ENCODE assay signal across 24 mouse cellular contexts in the genomic region with DNA sequence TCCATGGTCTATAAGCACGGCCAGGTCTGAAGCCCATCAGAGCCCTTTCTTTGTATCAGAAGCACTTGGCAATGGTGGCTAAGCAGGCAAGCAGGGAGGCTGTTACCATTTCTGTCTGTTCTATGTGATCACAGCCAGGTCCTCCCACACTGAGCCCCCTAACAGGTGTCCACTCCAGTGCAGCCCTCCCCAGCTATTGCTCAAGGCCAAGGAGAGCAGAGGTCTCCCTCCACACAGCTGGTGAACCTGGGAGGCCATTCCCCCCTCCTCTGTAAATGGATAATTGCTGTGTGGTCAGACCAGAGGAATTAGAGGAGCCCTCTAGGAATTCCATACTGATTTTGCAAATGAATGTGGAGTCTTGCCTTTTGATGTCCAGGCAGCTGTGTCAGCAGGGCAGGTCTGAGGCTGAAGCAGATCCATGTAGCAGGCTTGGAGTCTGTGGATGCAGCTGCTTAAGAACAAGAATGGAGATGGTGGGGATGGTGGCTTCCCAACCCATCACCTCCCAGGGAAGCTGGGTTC.
A peak's percentile ranks its signal among the peaks of the same experiment; 100 is the strongest.
DNase-seq lines count a peak whose midpoint lies in the region; ATAC-seq and TF ChIP-seq lines count a peak whose summit lies in the region.
"Had no signal": no experiment of that assay in that cellular context is flagged by ENCODE, and none has a peak within 500 bp of the region (broad histone marks: within the 10 kb centered on the region; RNA-seq: fewer than 3 reads in every experiment).

No protein-coding gene starts in this region.

- 62% methylated on average over 1 of the region's 1 CpGs for WGBS in kidney, embryonic 15.5 days
- 79% methylated on average over 1 of the region's 1 CpGs for WGBS in midbrain, embryonic 10.5 days
- 79% methylated on average over 1 of the region's 1 CpGs for WGBS in midbrain, postnatal 0 days
- WGBS in embryonic facial prominence, embryonic 11.5 days: 61% methylated on average over 1 of the region's 1 CpGs

- TF ChIP-seq CTCF in midbrain, postnatal 0 days (IDR thresholded peaks at IDR 0.05): no peak

- DNase-seq in kidney, postnatal 14 days: no peak
- no peak for DNase-seq in midbrain, embryonic 10.5 days (ENCODE audit: low spot score)
- no peak for DNase-seq in midbrain, postnatal 0 days (ENCODE audit: low spot score)
- DNase-seq in embryonic facial prominence, embryonic 11.5 days (ENCODE audit: low spot score): peak; percentile 35
- DNase-seq in gastrocnemius, postnatal 10 days: no peak
- DNase-seq: adrenal gland, adult 8-10 months; B cell, adult 2 months; cerebellum, adult 11 months; cerebellum, adult 9-10 months; cerebellum, postnatal 36 days; gastrocnemius, postnatal 25 days; kidney, adult 11 months; layer of hippocampus, adult 9-11 months; lung, embryonic 14.5 days; lung, postnatal 14 days had no signal

- no peak overlapping the region for H3K27ac ChIP-seq in kidney, embryonic 15.5 days
- H3K27ac ChIP-seq in midbrain, embryonic 10.5 days (replicated peaks): 0 out of 2 replicates have a peak overlapping the region, but pooled peaks have one; percentile 13
- no peak overlapping the region for H3K27ac ChIP-seq in midbrain, postnatal 0 days (ENCODE audit: low read depth, low read length)
- H3K27ac ChIP-seq in embryonic facial prominence, embryonic 11.5 days (replicated peaks; ENCODE audit: low read depth, low read length): peak overlapping the region; percentile 10; the same call in 1 of the 2 replicates
- H3K27ac ChIP-seq: embryonic facial prominence, embryonic 13.5 days; forebrain, embryonic 12.5 days; heart, embryonic 10.5 days; heart, embryonic 15.5 days; hindbrain, embryonic 12.5 days; liver, embryonic 15.5 days had no signal

- ATAC-seq in kidney, embryonic 15.5 days (replicated peaks; ENCODE audit: low FRiP score): peak; percentile 71
- ATAC-seq in midbrain, postnatal 0 days (ENCODE audit: low FRiP score): no peak
- 0 out of 2 replicates have a peak, but pooled peaks have one; percentile 35 for ATAC-seq in embryonic facial prominence, embryonic 11.5 days (replicated peaks; ENCODE audit: insufficient number of reproducible peaks, low FRiP score, low TSS enrichment, low read depth)
- ATAC-seq: inflammation-experienced regulatory T-cells, adult 6 months had no signal

- H3K27me3 ChIP-seq in kidney, embryonic 15.5 days: no peaks in the 10 kb centered on the region
- no peaks in the 10 kb centered on the region for H3K27me3 ChIP-seq in midbrain, embryonic 10.5 days (ENCODE audit: low read depth, poor library complexity, severe bottlenecking)
- H3K27me3 ChIP-seq in midbrain, postnatal 0 days (ENCODE audit: insufficient read depth, low read length): no peaks in the 10 kb centered on the region
- no peaks in the 10 kb centered on the region for H3K27me3 ChIP-seq in embryonic facial prominence, embryonic 11.5 days (ENCODE audit: control insufficient read depth, insufficient read depth, low read length)
- H3K27me3 ChIP-seq: embryonic facial prominence, embryonic 13.5 days; forebrain, embryonic 12.5 days; hindbrain, embryonic 12.5 days; liver, embryonic 15.5 days had no signal

- no peaks in the 10 kb centered on the region for H3K36me3 ChIP-seq in kidney, embryonic 15.5 days
- no peaks in the 10 kb centered on the region for H3K36me3 ChIP-seq in midbrain, embryonic 10.5 days
- H3K36me3 ChIP-seq in midbrain, postnatal 0 days (ENCODE audit: insufficient read depth, low read length): no peaks in the 10 kb centered on the region
- H3K36me3 ChIP-seq in embryonic facial prominence, embryonic 11.5 days (replicated peaks; ENCODE audit: control insufficient read depth, insufficient read depth, low read depth, low read length): no peaks in the 10 kb centered on the region
- H3K36me3 ChIP-seq: embryonic facial prominence, embryonic 13.5 days; forebrain, embryonic 12.5 days; heart, embryonic 10.5 days; heart, embryonic 15.5 days; hindbrain, embryonic 12.5 days; liver, embryonic 15.5 days had no signal

- no peak overlapping the region for H3K4me2 ChIP-seq in kidney, embryonic 15.5 days
- no peak overlapping the region for H3K4me2 ChIP-seq in midbrain, postnatal 0 days (ENCODE audit: low read depth, low read length, poor library complexity, severe bottlenecking)
- no peak overlapping the region for H3K4me2 ChIP-seq in embryonic facial prominence, embryonic 11.5 days (ENCODE audit: low read depth, low read length)
- H3K4me2 ChIP-seq: embryonic facial prominence, embryonic 13.5 days; forebrain, embryonic 12.5 days; heart, embryonic 15.5 days; hindbrain, embryonic 12.5 days; liver, embryonic 15.5 days; lung, embryonic 14.5 days had no signal

- no peak overlapping the region for H3K4me3 ChIP-seq in kidney, embryonic 15.5 days (replicated peaks)
- no peak overlapping the region for H3K4me3 ChIP-seq in midbrain, embryonic 10.5 days
- H3K4me3 ChIP-seq in midbrain, postnatal 0 days (ENCODE audit: low read depth, low read length): no peak overlapping the region
- H3K4me3 ChIP-seq in embryonic facial prominence, embryonic 11.5 days (ENCODE audit: low read depth, low read length): no peak overlapping the region
- H3K4me3 ChIP-seq: embryonic facial prominence, embryonic 13.5 days; erythroblast, embryonic 14.5 days; forebrain, embryonic 12.5 days; heart, embryonic 10.5 days; heart, embryonic 15.5 days; hindbrain, embryonic 12.5 days; liver, embryonic 15.5 days had no signal

- peaks cover 34% of the 10 kb centered on the region for H3K4me1 ChIP-seq in kidney, embryonic 15.5 days
- peaks cover 26% of the 10 kb centered on the region for H3K4me1 ChIP-seq in midbrain, embryonic 10.5 days
- no peaks in the 10 kb centered on the region; the same call in 1 of the 2 replicates for H3K4me1 ChIP-seq in midbrain, postnatal 0 days (ENCODE audit: insufficient read depth, low read length)
- peaks cover 9% of the 10 kb centered on the region for H3K4me1 ChIP-seq in embryonic facial prominence, embryonic 11.5 days (ENCODE audit: control insufficient read depth, insufficient read depth, low read length)
- H3K4me1 ChIP-seq: liver, embryonic 15.5 days had no signal

- H3K9me3 ChIP-seq in kidney, embryonic 15.5 days (replicated peaks): no peaks in the 10 kb centered on the region
- H3K9me3 ChIP-seq in midbrain, embryonic 10.5 days (replicated peaks): no peaks in the 10 kb centered on the region
- no peaks in the 10 kb centered on the region for H3K9me3 ChIP-seq in midbrain, postnatal 0 days (ENCODE audit: low read length)
- H3K9me3 ChIP-seq in embryonic facial prominence, embryonic 11.5 days (replicated peaks; ENCODE audit: control insufficient read depth, low read length): no peaks in the 10 kb centered on the region
- H3K9me3 ChIP-seq: embryonic facial prominence, embryonic 13.5 days; forebrain, embryonic 12.5 days; heart, embryonic 10.5 days; heart, embryonic 15.5 days; hindbrain, embryonic 12.5 days; liver, embryonic 15.5 days had no signal

- H3K9ac ChIP-seq in kidney, embryonic 15.5 days: no peak overlapping the region; the same call in 1 of the 2 replicates
- H3K9ac ChIP-seq in midbrain, postnatal 0 days (replicated peaks; ENCODE audit: low read length, poor library complexity, severe bottlenecking): no peak overlapping the region
- no peak overlapping the region for H3K9ac ChIP-seq in embryonic facial prominence, embryonic 11.5 days (replicated peaks; ENCODE audit: low read length)
- H3K9ac ChIP-seq: embryonic facial prominence, embryonic 13.5 days; forebrain, embryonic 12.5 days; heart, embryonic 15.5 days; hindbrain, embryonic 12.5 days; liver, embryonic 15.5 days; lung, embryonic 14.5 days had no signal

Comparison
In these comparisons a context has a peak if more than half of its experiments do, and no peak if none do; other contexts are left out.
1. H3K27ac ChIP-seq: peak in midbrain, embryonic 10.5 days (single experiment) and embryonic facial prominence, embryonic 11.5 days (single experiment); none in kidney, embryonic 15.5 days (single experiment) and midbrain, postnatal 0 days (single experiment).